Mouse (Mus musculus): ENCODE data around the gene Gm21913. TPM values are rescaled to one million over a fixed set of nuclear protein-coding genes. Genes with fewer than 3 reads are reported as not detected.

Gene Gm21913
- not detected for polyA plus RNA-seq (2017; shearing (Covaris generic))

GRCm38 (mm10) chrY:74623596-74623995, at the start of gene Gm21913:
Gene Gm21913, plus strand, starts transcription at chrY:74623896.

Other genes with a start within 250 kb of the Gm21913 start
- not detected for gene Gm29110, start 153.4 kb upstream of the Gm21913 start, polyA plus RNA-seq (2017; shearing (Covaris generic))

All from inflammation-experienced regulatory T-cells (primary cell).